Mouse (Mus musculus): ENCODE results near the gene Rasgef1c. TPM values are rescaled to one million over a fixed set of nuclear protein-coding genes. Genes with fewer than 3 reads are reported as not detected.

Gene Rasgef1c
- under 1 TPM; 0.24 to 0.72 TPM for total RNA-seq (2021)
- long read RNA-seq, experiment 1, partial matches to known transcripts, result 0 of 1 reads
- long read RNA-seq, experiment 1, other reads (novel, unspliced or antisense), result 0 of 1 reads
- long read RNA-seq, experiment 2, partial matches to known transcripts, result 0 of 1 reads
- long read RNA-seq, experiment 2, other reads (novel, unspliced or antisense), result 0 of 1 reads

DNA sequence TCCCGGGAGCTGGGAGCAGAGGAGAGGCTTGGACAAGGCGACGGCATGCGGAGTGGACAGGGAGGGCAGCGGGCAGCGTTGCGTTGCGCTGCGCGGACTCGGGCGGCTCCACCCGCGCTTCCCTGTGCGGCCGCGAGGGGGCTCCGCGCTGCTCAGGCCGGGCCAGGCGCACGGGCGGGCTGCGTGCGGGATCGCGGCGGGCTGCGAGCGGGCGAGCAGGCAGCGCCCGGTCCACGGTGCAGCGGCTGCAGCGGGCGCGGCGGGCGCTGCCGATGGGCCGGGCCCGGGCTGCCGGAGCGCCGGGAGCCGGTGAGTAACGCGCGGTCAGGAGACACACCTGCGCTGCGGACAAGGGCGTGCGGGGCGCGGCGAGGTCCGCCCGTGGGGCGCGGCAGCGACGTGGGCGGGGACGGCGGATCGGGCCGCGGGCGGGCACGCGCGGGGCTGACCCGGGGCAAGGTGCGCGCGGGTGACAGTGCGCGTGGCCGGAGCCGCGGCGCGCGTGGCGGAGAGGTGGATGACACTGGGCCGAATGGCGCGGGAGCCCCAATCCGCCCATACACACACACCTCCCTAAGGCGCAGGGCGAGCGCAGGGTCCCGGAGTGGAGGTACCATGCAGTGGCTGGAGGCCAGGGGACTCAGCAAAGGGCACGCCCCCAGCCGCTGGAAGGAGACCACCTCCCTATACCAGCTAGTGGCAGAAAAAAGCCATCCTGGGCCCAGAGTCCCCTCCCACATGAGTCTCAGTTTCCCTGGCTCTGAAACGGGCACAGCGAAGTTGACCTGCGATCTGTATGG lies at the start of gene Rasgef1c:
TSS of gene Rasgef1c (plus strand) at position 177 of the 800 bp plus-strand sequence.
- intact Hi-C loops (cut with DNase I), result loop anchor here (5.0 kb wide), 1 partner anchor 55 kb away; no protein-coding TSS in a partner anchor
- DNase-seq, result peak; percentile 82 to 87

DNA sequence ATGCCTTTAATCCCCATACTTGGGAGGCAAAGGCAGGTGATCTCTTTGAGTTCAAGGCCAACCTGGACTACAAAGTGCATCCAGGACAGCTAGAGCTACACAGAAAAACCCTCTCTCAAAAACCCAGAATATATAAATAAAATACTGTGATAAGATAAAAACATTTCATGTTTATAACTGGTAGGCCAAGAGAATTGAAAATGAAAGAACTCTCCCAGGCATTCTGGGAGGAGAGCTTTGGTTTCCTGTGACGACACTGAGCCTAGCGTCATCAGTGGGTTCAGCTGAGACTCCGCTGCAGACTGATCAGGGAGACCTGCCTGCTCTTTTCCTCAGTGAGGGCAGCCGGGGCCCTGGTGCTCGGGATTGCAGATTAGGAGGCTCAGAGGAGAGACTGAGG lies 46.5 kb upstream of the Rasgef1c start:
- DNase-seq, result no peak
- intact Hi-C loops (cut with DNase I), result no loop called here

DNA sequence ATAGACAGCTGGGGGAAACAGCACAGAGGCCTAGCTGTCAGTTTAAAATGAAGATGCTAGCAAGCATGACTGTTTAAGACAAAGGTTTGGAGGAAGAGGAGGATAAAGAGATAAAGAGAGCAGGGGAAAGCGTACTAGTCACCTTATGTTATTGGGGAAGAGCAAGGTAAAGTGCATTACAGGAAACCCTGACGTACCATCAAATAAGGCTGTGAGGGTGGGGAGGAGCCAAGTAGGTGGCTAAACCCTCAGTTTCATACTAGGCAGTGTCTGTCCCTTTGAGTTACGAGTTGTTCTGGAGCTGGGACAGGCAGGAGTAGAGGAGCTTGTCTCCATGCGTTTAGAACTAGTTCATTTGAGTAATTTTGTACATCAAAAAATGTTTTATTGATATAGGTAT lies 40.5 kb upstream of the Rasgef1c start:
- DNase-seq, result no peak
- intact Hi-C loops (cut with DNase I), result no loop called here

DNA sequence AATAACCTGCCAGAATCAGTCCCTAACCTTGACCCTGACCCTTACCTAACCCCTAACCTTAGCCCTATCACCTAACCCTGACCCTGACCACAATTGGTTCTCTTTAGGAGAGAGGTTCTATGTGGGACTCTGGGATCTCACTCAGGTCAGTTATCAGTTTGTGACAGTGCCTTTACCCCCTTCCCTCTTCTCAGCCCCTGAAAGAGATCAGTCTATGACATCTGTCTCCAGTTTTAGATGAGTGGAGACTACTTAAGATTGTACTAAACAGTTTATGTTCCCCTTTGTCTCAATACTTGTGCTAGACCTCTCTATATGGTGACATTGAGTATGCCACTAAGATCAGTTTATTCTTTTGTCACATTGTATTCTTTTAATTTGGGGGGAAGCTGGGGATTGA lies 37.7 kb upstream of the Rasgef1c start:
- DNase-seq, result no peak
- intact Hi-C loops (cut with DNase I), result no loop called here

DNA sequence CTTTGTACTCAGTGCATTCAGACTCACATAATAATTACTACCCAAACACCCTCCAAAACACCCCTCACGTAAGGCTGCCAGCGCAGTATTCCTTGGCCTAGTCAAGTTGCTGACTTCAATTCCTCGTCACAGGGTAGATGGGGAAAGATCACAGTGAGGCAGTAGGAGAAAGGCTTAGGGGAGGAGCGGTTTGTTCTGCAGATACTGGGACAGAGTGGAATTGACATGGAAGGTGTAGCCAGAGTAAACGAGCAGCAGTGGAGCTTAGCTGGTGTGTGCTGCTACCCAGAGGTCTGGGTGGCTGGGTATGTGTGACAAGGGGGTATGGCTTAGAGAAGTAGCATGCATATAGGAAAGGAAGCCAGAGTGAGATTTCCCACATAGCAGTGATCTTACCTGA lies 34.3 kb upstream of the Rasgef1c start:
- no peak for DNase-seq
- intact Hi-C loops (cut with DNase I), result no loop called here

DNA sequence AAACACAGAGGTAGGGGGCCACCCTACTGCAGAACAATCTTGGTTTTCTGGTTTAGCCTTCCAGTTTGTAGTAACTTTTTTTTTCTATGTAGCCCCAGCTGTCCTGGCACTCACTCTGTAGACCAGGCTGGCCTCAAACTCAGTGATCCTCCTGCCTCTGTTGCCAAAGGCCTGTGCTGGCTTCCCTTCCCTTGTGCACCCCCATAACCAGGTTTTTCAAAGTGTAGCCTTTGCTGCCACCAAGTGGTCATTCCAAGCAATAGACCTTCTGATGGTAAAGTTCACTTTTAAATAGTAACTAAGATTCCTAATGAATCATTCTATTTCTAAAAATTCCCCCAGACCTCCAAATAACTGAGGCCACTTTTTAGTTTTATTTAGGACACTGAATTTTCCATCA lies 31.9 kb upstream of the Rasgef1c start:
- intact Hi-C loops (cut with DNase I), result loop anchor here (2.0 kb wide), 3 partner anchors 45 to 217 kb away; no protein-coding TSS in a partner anchor
- DNase-seq, result peak; percentile 62 to 71

DNA sequence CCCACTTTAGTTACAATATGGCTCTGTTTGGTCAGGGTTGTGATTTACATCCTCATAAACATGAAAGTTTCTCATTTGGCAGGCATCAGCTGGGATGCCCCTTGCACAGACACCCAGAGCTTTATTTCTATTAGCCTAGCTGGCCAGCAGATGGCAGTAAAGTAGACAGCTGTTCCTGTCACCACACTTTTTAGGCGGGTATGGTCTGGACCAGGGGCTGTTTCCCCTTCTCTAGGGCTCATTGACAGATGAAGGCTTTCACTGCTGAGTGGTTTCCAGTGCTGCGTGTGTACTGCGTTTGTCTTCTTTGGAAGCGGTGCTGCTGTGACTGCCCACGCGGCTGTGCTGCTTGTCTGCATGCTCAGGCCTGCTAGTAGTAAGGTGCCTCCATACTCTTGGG lies 29.7 kb upstream of the Rasgef1c start:
- intact Hi-C loops (cut with DNase I), result loop anchor here (2.0 kb wide), 1 partner anchor 47 kb away; no protein-coding TSS in a partner anchor
- DNase-seq, result peak; percentile 27 to 62

DNA sequence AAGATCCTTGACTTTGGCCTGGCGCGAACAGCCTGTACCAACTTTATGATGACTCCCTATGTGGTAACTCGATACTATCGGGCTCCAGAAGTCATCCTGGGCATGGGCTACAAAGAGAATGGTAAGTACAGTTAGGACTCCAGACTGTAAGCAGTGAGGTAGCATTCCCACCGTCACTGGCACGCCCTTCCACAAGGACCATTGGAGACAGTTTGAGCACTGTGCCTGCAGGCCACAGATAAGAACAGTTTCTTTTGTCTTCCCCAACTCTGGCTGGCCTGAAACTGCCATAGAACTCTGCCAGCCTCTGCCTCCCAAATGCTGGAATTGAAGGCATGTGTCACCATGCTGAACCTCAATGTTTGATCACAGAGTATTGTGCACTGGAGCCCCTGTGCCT lies 28.9 kb upstream of the Rasgef1c start:
- no peak for DNase-seq
- intact Hi-C loops (cut with DNase I), result no loop called here

DNA sequence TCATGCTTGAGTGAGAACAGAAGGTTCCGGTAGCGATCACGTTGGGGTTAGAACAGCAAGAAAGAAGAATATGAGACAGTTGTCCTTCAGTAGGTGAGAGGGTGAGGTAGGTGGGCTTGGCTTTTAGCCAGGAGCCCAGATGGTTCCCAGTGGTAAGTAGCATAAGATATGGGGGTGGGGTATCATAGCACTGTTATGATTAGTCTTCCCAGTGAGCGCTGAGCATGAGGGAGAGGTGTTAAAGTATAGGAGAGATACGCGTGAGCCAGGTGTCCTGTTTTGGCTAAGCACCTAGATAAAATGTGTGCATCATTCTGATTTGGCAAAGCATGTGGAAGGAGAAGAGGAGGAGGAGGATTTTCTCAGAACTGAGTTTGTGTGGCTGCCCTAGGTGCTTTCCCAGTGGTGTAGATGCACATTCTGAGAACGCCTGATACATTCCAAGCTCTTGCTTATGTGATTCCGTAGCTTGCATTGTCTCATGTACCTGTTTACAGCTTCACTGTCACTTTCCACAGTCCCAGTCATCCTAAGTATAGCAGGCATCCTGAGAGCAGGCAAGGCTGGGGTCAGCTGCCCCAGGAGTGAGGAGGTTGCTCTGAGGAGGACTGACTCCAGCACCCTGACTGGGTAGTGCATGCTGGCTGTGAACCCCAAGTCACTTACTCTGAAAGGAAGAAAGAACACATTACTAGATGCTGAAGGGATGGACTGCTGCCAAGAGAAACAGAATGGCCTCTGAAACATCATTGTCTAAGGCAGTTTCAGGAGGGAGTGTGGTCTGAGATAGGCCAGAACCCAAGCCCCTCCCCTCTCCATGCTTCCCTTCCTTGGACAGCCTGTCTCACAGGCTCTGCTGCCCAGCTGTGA lies 24.5 kb upstream of the Rasgef1c start:
- peak in 1 of 2 experiments; percentile 26 for DNase-seq
- intact Hi-C loops (cut with DNase I), result no loop called here

DNA sequence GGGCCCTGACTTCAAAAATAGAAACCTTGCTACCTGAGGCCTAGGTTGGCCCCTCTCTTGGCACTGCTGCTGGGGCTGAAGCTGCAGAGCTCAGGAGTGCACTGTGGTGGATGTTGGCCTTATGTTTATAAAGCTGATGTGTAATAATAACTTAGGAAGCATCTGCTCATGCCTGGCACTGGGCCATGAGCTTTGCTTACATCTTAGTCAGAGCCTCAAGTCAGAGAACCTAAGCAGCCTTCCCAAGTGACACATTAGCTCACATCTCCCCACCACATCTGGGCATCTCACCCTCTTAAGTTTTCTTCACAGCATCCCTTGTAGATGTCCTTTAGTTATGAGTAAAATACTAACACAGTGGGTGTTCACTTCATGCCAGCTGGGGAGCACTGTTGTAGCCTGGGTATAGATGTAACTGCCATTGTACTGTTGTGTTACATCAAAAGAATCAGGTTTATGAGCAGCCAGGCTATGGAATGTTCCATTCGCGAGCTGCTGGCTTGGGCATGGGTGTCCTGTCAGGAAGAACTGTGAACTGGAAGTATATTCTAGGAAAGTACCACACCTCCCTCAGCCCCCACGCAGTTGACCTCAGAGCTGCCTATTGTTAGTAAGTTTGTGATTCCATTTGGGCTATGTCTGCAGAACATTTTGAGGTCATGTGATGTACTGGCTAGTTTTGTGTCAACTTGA lies 21.5 kb upstream of the Rasgef1c start:
- intact Hi-C loops (cut with DNase I), result no loop called here
- DNase-seq, result peak in 1 of 2 experiments; percentile 26

DNA sequence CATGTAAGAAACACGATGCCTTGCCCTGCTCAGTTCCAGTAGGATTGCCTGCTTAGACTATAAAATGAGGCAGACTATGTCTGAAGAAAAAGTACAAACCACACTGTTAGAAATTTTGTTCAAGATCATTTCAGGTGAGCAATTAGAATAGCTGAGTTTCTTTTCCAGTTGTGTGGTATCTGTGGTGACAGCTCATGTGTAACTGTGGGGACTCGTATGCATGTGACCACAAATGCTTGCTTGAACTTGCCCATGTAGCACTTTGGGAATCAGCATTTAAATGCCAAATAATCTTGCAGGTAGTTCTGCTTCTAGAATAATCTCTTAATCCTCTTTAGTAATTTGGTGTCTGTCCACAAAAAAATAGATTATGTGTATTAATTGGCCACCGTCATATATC lies 18.2 kb upstream of the Rasgef1c start:
- intact Hi-C loops (cut with DNase I), result no loop called here
- no peak for DNase-seq

DNA sequence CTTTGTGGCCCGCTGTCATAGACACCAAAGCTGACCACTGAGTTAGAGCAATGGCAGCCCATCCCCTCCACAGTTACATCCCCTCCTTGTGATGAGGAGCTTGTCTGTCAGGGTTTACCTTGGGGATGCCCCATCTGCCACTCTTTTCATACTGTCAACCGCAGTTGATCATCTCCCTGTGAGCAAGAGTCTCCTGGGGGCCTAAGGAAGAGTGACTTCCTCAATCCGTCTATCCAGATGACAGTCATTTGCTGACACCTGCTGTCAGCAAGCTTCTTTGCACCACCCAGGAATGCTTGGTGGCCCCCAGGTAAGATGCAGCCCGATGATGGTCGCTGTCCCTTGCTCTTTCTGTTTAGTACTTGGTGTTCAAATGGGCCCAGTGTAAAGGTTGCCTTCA lies 13.2 kb upstream of the Rasgef1c start:
- intact Hi-C loops (cut with DNase I), result no loop called here
- no peak for DNase-seq

DNA sequence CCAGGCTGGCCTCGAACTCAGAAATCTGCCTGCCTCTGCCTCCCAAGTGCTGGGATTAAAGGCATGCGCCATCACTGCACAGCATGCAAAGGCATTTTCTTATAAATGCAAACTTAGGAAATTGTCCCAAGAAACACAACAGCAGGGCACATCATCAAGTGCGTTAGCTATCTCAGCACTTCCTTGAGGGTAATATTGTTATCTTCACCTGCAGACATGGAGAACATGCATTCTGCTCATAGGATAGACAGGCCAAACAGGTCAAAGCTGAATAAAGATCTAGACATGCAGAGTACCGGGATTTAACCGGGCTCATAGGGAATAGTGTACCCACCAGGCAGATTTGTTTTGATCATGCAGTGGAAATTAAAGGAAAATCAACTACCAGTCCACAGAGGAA lies 9.6 kb upstream of the Rasgef1c start:
- intact Hi-C loops (cut with DNase I), result loop anchor here (10.0 kb wide), 1 partner anchor 233 kb away; no protein-coding TSS in a partner anchor

DNA sequence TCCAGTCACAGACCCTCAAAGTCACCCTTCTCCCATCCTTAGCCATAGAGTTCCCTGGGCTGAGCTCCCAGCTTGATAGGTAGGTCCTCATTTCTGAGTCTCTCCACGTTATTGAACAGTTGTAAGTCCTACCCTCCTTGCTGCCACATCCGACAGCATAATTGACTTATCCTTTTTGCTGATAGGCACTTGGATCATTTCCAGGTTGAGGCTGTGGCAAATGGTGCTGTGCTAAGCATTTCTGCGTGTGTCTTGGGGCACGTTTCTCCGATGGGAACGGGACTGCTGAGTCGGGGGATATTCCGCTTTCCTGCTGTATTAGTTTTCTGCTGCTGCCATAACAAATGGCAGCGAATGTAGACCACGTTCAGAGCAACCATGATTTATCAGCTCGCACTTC lies 7.8 kb upstream of the Rasgef1c start:
- DNase-seq, result no peak
- intact Hi-C loops (cut with DNase I), result loop anchor here (10.0 kb wide), 1 partner anchor 231 kb away; no protein-coding TSS in a partner anchor

More for the DNA sequence above, 9.6 kb upstream of the Rasgef1c start:
- DNase-seq, result no peak

DNA sequence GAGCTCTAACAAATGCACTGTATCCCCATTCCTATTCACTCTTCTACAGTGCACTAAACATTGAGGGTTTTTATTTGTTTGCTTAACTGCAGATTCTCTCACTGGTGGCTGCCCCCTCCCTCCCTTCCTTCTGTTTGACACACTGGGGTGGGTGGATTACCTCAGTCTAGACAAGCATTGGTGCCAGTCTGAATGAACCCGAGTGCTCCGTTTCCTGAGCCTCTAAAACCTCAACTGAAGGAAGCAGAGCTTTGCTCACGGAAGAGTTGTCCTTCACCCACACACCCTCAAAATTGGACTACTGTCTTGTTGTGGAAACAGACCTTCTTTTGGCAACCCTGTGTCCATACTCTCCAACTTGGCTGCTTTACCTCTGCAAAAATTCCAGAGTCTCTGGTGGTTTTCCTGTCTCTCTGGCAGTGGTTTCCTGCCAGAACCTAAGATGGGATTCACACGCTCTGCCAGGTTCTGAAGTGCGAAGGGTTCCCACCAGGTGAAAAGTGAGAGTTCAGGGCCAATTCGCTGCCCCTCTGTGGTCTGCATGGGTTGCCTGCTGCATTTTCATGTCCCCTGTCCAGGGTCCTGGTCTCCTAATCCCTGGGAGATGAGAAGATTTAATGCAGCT lies 5.6 kb upstream of the Rasgef1c start:
- intact Hi-C loops (cut with DNase I), result loop anchor here (10.0 kb wide), 1 partner anchor 229 kb away; no protein-coding TSS in a partner anchor

DNA sequence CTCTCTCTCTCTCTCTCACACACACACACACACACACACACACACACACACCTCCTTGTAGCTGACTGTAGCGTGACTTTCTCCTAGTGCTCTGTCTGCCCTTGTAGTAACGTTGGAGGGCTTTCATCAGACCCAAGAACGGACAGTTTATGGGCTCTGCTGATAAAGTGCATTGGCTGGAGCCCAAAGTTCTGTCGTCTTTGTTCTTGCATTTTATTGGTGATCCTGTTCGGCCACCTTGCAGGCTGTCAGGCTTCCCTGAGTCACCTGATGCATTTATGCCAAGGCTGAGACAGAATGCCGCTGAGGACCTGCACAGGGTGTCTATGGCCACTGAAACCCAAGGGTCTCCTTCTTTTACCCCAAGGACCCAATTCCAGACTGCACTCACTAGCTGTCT lies 1.6 kb upstream of the Rasgef1c start:
- no peak for DNase-seq
- intact Hi-C loops (cut with DNase I), result loop anchor here (5.0 kb wide), 1 partner anchor 57 kb away; no protein-coding TSS in a partner anchor

More for the DNA sequence above, 5.6 kb upstream of the Rasgef1c start:
- no peak for DNase-seq

DNA sequence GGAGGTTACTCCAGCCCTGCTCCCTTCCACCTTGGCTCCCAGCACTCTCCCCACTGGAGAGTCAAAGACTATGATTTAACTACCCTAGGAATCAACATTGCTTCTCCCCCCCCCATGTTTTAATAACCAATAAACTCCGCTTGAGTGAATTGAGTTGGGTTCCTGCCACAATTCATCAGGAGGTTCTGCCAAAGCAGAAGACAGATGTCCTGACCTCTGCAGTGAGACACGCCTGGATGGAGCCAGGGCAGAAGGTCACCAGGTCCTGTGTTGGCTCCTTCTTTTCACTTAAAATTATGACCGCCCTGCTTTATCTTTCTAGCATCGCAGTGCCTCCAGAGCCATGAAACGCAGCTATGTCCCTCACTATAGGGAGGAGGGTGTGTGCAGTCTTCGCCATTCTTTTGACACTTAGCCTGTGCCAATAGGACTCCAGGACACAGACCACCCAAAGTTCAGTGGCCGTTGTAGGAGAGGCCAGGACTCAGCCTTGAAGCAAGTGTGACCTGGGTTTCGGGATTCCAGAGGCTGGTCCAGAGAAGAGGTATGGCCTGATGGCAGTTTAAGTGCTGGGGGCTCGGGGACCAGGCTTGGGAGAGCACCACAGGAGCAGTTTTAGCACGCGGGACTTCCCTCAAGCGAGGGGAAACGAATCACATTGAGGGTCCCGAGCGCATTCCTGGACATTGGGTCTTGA lies 525 bp upstream of the Rasgef1c start:
- intact Hi-C loops (cut with DNase I), result loop anchor here (5.0 kb wide), 1 partner anchor 56 kb away; no protein-coding TSS in a partner anchor
- no peak for DNase-seq

DNA sequence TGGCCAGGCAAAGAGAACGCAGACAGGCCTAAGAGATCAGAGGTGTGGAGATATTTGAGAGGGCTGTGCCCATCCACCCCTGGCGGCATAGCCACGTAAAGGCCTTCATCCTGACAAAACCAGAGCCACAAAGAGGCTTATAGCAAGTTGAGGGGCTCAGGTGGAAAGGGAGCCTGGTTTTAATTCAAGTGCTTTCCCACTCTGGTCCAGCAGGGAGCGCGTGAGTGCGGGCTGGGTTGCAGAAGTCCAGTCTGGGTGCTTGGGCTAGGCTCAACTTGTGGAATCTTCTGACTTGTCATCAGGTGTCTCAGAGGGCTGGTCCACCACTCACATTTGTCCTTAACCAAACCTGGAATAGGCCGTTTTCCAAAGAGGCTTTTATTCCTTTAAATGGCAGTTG lies 1.7 kb downstream of the Rasgef1c start:
- peak; percentile 74 to 83 for DNase-seq
- intact Hi-C loops (cut with DNase I), result loop anchor here (5.0 kb wide), 1 partner anchor 54 kb away; no protein-coding TSS in a partner anchor
